Mouse (Mus musculus) lung, postnatal 25 days (tissue): Measurements from ENCODE around the gene Gm49366.
"Not testable (repeated sequence)": the region's sequence is repeated elsewhere in the genome, so short reads cannot be mapped to it uniquely, and the experiment has no call there.

Experiments used
- DNase-seq: peaks from one replicate; pipeline ENCODE4 v3.0.0; 2022; ENCODE audit warnings: low spot score

Gm49366 gene

GRCm38 (mm10) chr12:84038691-84039111 lies at the start of gene Gm49366:
Gene Gm49366 (plus strand): TSS chr12:84038935.
- peak; percentile 23 for DNase-seq

GRCm38 (mm10) chr12:83989378-83989777 lies 49.4 kb upstream of the Gm49366 start:
- no peak for DNase-seq

- no peak for DNase-seq
Observed at GRCm38 (mm10) chr12:83997221-83997620, 41.5 kb upstream of the Gm49366 start.

- DNase-seq = no peak
Observed at GRCm38 (mm10) chr12:83998341-83999107, 40.2 kb upstream of the Gm49366 start.

- peak; percentile 75 for DNase-seq
Observed at GRCm38 (mm10) chr12:83999237-83999636, 39.5 kb upstream of the Gm49366 start.

GRCm38 (mm10) chr12:84000418-84000817 lies 38.3 kb upstream of the Gm49366 start:
- DNase-seq = no peak

GRCm38 (mm10) chr12:84003866-84004265 lies 34.9 kb upstream of the Gm49366 start:
- DNase-seq = no peak

- peak; percentile 47 for DNase-seq
Observed at GRCm38 (mm10) chr12:84008251-84008650, 30.5 kb upstream of the Gm49366 start.

GRCm38 (mm10) chr12:84008729-84009128 lies 30.0 kb upstream of the Gm49366 start:
- no peak for DNase-seq

GRCm38 (mm10) chr12:84009171-84009965 lies 29.4 kb upstream of the Gm49366 start, which contains the start of gene Acot1:
Gene Acot1 (plus strand): TSS chr12:84009490.
- DNase-seq = peak; percentile 89

- no peak for DNase-seq
Observed at GRCm38 (mm10) chr12:84010201-84010600, 28.5 kb upstream of the Gm49366 start.

- DNase-seq = peak; percentile 80
Observed at GRCm38 (mm10) chr12:84011251-84012040, 27.3 kb upstream of the Gm49366 start.

- no peak for DNase-seq
Observed at GRCm38 (mm10) chr12:84013130-84013529, 25.6 kb upstream of the Gm49366 start.

GRCm38 (mm10) chr12:84013701-84014100 lies 25.0 kb upstream of the Gm49366 start:
- DNase-seq = no peak

GRCm38 (mm10) chr12:84020528-84020927 lies 18.2 kb upstream of the Gm49366 start:
- peak; percentile 87 for DNase-seq

- DNase-seq = not testable (repeated sequence)
Observed at GRCm38 (mm10) chr12:84022266-84022665, 16.5 kb upstream of the Gm49366 start.

GRCm38 (mm10) chr12:84023052-84023745 lies 15.5 kb upstream of the Gm49366 start:
- no peak for DNase-seq

- no peak for DNase-seq
Observed at GRCm38 (mm10) chr12:84025888-84026287, 12.8 kb upstream of the Gm49366 start.

GRCm38 (mm10) chr12:84028328-84028727 lies 10.4 kb upstream of the Gm49366 start:
- not testable (repeated sequence) for DNase-seq

GRCm38 (mm10) chr12:84029043-84029442 lies 9.7 kb upstream of the Gm49366 start:
- not testable (repeated sequence) for DNase-seq

- peak; percentile 82 for DNase-seq
Observed at GRCm38 (mm10) chr12:84030659-84031332, 7.9 kb upstream of the Gm49366 start.
